Mouse (Mus musculus) midbrain, embryonic 13.5 days (tissue): ENCODE measurements around the gene Gm3238. TPM values are rescaled to one million over a fixed set of nuclear protein-coding genes. Genes with fewer than 3 reads are reported as not detected.
A peak's percentile ranks its signal among the peaks of the same experiment; 100 is the strongest.
"Not testable (repeated sequence)": the region's sequence is repeated elsewhere in the genome, so short reads cannot be mapped to it uniquely, and the experiment has no call there.

Experiments
- ATAC-seq: fragments of 200-750 bp; cut with Nextera tagmentation; 2 replicates; pipeline ENCODE4 v1.8.0; 2017; ENCODE audit warnings: mild to moderate bottlenecking, moderate TSS enrichment, moderate library complexity
- H3K27ac ChIP-seq: fragments of 300-500 bp; sonication (generic); 2 replicates; pipeline ENCODE4 v1.5.1; 2015; ENCODE audit warnings: inconsistent platforms, mild to moderate bottlenecking, moderate library complexity
- H3K27me3 ChIP-seq: fragments of 300-500 bp; sonication (generic); 2 replicates; pipeline ENCODE4 v1.6.1; 2015; ENCODE audit warnings: mild to moderate bottlenecking, inconsistent platforms
- H3K36me3 ChIP-seq: fragments of 300-500 bp; sonication (generic); 2 replicates; pipeline ENCODE4 v1.6.1; 2015; ENCODE audit warnings: mild to moderate bottlenecking, inconsistent platforms
- H3K4me1 ChIP-seq: fragments of 300-500 bp; sonication (generic); replicated peaks from 2 replicates; pipeline ENCODE4 v1.6.1; 2015; ENCODE audit warnings: inconsistent platforms
- H3K4me2 ChIP-seq: fragments of 300-500 bp; sonication (generic); replicated peaks from 2 replicates; pipeline ENCODE4 v1.6.1; 2015; ENCODE audit warnings: moderate library complexity, mild to moderate bottlenecking, inconsistent platforms
- H3K4me3 ChIP-seq: fragments of 300-500 bp; sonication (generic); replicated peaks from 2 replicates; pipeline ENCODE4 v1.5.1; 2015; ENCODE audit warnings: mild to moderate bottlenecking, inconsistent platforms
- H3K9ac ChIP-seq: fragments of 300-500 bp; sonication (generic); replicated peaks from 2 replicates; pipeline ENCODE4 v1.6.1; 2015; ENCODE audit warnings: mild to moderate bottlenecking, inconsistent platforms
- H3K9me3 ChIP-seq: fragments of 300-500 bp; sonication (generic); 2 replicates; pipeline ENCODE4 v1.6.1; 2016; ENCODE audit warnings: mild to moderate bottlenecking, inconsistent platforms
- WGBS: fragments of 180-500 bp; shearing (Covaris S2); methylation state at CpG from one replicate; pipeline ENCODE4 v1.1.7; 2015; 5-methylcytosine and 5-hydroxymethylcytosine counted together
- polyA plus RNA-seq: library from polyadenylated mRNA; unstranded; fragments of >200 nt; fragmentation: Nextera tagmentation; extraction: Ambion mirVana; gene quantifications from 2 replicates; pipeline ENCODE4 v1.2.1, GENCODE M21; 2015

Gm3238 gene
- polyA plus RNA-seq, 1 experiment from 2014 or later, result not detected

DNA sequence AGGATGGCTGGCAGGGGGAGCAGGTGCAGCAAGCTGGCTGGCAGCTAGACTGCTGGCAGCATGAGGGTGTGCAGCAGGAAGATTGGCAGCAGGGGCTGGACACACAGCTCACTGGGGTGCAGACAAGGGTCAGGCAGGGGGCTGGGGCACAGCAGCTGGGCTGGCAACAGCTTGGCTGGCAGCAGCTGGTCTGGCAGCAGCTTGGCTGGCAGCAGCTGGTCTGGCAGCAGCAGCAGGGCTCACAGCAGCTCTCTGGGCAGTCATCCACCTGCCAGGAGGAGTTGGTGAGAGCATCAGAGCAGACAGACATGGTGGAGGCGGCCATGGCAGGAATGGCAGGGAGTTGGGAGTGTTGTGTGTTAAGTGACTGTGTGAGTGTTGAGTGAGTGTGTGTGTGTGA lies 16.8 kb upstream of the Gm3238 start, which contains the start of gene Gm7137:
Gene Gm7137 (minus strand): TSS at position 325 of the 400 bp plus-strand sequence.
- not testable (repeated sequence) for H3K36me3 ChIP-seq, H3K4me1 ChIP-seq, H3K4me2 ChIP-seq, H3K27me3 ChIP-seq, H3K9me3 ChIP-seq, ATAC-seq, H3K27ac ChIP-seq, H3K4me3 ChIP-seq, H3K9ac ChIP-seq
- 43% methylated on average over 1 of the region's 1 CpGs for WGBS

GRCm38 (mm10) chr10:77783396-77783795 lies 12.3 kb upstream of the Gm3238 start:
- H3K9me3 ChIP-seq, H3K4me1 ChIP-seq, H3K4me3 ChIP-seq, ATAC-seq, H3K4me2 ChIP-seq, H3K9ac ChIP-seq, H3K27me3 ChIP-seq, H3K36me3 ChIP-seq, H3K27ac ChIP-seq: not testable (repeated sequence)
- 93% methylated on average over 2 of the region's 3 CpGs for WGBS

- not testable (repeated sequence) for H3K4me3 ChIP-seq, H3K27ac ChIP-seq, H3K27me3 ChIP-seq, ATAC-seq, H3K9me3 ChIP-seq, H3K36me3 ChIP-seq, H3K9ac ChIP-seq, H3K4me1 ChIP-seq, H3K4me2 ChIP-seq
- 33% methylated on average over 1 of the region's 1 CpGs for WGBS
These were observed 11.3 kb upstream of the Gm3238 start, which contains the start of gene Gm3250 for GRCm38 (mm10) chr10:77782442-77782841. Gene Gm3250 (minus strand): TSS chr10:77782542.

DNA sequence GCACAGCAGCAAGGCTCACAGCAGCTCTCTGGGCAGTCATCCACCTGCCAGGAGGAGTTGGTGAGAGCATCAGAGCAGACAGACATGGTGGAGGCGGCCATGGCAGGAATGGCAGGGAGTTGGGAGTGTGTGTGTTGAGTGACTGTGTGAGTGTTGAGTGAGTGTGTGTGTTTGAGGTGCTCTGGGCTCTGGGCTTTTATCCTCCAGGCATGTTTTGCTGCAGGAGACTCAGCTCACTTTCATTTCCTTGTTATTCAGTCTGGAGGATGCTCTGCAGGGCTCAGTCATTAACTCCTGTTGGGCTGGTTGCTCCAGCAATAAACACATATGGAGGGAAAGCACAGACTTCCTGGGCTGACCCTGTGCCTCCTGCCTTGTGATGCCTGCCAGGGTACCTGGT lies 5.7 kb upstream of the Gm3238 start, which contains the start of gene Gm7138:
Gene Gm7138 (minus strand): TSS at position 101 of the 400 bp plus-strand sequence.
- H3K9ac ChIP-seq, H3K27me3 ChIP-seq, ATAC-seq, H3K4me2 ChIP-seq, H3K9me3 ChIP-seq, H3K36me3 ChIP-seq, H3K4me1 ChIP-seq, H3K27ac ChIP-seq, H3K4me3 ChIP-seq: not testable (repeated sequence)
- WGBS, result 63% methylated on average over 1 of the region's 1 CpGs

GRCm38 (mm10) chr10:77772142-77772541 lies 1.0 kb upstream of the Gm3238 start:
- H3K4me1 ChIP-seq, H3K4me3 ChIP-seq, H3K9me3 ChIP-seq, H3K27ac ChIP-seq, H3K9ac ChIP-seq, H3K4me2 ChIP-seq, H3K27me3 ChIP-seq, H3K36me3 ChIP-seq, ATAC-seq: not testable (repeated sequence)
- WGBS, result 91% methylated on average over 3 of the region's 3 CpGs

DNA sequence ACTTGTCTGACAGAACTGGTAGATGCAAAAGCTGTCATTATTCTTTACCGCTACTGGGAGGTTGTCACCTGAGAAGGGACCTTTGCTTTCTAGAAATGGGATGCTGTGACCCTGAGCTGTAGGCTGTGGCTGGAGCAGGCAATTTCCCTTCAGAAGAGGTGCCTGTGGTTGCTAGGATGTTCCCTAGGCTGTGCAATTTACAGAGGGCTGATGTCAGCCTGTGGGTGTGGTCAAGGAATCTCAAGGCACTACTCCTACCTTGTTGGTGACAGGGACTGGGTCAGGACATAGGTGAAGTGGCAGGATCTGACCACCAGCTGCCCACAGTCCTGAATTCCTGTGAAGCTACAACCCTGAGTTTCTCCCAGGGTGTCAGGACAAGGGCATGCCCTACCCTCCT lies 1.4 kb downstream of the Gm3238 start:
- H3K9me3 ChIP-seq, result no peaks in the 10 kb centered on the region
- no peaks in the 10 kb centered on the region for H3K36me3 ChIP-seq
- no peak overlapping the region for H3K9ac ChIP-seq
- no peak overlapping the region for H3K4me2 ChIP-seq
- ATAC-seq, result no peak
- no peak overlapping the region for H3K27ac ChIP-seq
- no peak overlapping the region for H3K4me3 ChIP-seq
- no peaks in the 10 kb centered on the region for H3K27me3 ChIP-seq
- 87% methylated on average over 1 of the region's 1 CpGs for WGBS
- H3K4me1 ChIP-seq, result no peaks in the 10 kb centered on the region

GRCm38 (mm10) chr10:77759582-77759981 lies 11.5 kb downstream of the Gm3238 start, which contains the start of gene Gm3233:
Gene Gm3233 (minus strand): TSS chr10:77759682.
- H3K27ac ChIP-seq, H3K9me3 ChIP-seq, H3K36me3 ChIP-seq, H3K4me1 ChIP-seq, H3K27me3 ChIP-seq, ATAC-seq, H3K4me2 ChIP-seq, H3K4me3 ChIP-seq, H3K9ac ChIP-seq: not testable (repeated sequence)
- WGBS, result 70% methylated on average over 1 of the region's 1 CpGs

DNA sequence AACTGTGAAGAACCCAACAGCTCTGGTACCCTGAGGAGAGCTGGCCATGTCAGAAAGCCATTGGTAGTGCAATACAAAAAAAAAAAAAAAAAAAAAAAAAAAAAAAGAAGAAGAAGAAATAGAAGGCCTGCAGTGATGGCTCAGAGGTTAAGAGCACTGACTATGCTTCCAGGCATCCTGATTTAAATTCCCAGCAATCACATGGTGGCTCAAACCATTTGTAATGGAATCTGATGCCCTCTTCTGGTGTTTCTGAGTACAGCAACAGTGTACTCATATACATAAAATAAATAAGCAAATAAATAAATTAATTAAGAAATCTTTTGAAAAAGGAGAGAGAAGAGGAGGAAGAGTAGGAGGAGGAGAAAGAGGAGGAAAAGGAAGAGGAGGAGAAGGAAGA lies 17.7 kb downstream of the Gm3238 start:
- no peaks in the 10 kb centered on the region for H3K27me3 ChIP-seq
- no peaks in the 10 kb centered on the region for H3K9me3 ChIP-seq
- 0 out of 2 replicates have a peak, but pooled peaks cover 6% of the 10 kb centered on the region for H3K4me1 ChIP-seq
- H3K27ac ChIP-seq, result no peak overlapping the region
- H3K9ac ChIP-seq, result no peak overlapping the region
- H3K36me3 ChIP-seq, result no peaks in the 10 kb centered on the region
- ATAC-seq, result no peak
- no peak overlapping the region for H3K4me3 ChIP-seq
- H3K4me2 ChIP-seq, result no peak overlapping the region

DNA sequence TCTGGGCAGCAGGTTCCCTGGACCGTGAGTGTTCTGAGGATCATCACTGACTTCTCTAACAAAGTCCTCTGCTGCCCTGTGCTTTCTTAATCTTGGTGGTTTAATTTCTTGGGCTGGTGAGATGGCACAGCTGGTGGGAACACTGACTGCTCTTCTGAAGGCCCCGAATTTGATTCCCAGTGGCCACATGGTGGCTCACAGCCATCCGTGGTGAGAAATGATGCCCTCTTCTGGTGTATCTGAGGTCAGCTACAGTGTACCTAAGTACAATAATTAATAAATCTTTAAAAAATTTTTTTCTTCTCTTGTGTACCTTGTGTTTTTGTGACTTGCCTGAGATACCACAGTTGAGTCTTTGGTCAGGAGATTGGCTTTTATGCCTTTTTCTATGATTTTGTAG lies 18.8 kb downstream of the Gm3238 start:
- not testable (repeated sequence) for H3K27ac ChIP-seq, H3K4me2 ChIP-seq, H3K4me1 ChIP-seq, ATAC-seq, H3K27me3 ChIP-seq, H3K4me3 ChIP-seq, H3K9ac ChIP-seq, H3K9me3 ChIP-seq, H3K36me3 ChIP-seq
- WGBS, result 65% methylated on average over 3 of the region's 3 CpGs

DNA sequence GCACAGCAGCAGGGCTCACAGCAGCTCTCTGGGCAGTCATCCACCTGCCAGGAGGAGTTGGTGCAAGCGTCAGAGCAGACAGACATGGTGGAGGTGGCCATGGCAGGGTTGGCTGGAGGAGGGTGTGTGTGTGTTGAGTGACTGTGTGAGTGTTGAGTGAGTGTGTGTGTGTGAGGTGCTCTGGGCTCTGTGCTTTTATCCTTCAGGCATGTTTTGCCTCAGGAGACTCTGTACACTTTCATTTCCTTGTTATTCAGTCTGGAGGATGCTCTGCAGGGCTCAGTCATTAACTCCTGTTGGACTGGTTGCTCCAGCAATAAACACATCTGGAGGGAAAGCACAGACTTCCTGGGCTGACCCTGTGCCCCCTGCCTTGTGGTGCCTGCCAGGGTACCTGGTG lies 19.9 kb downstream of the Gm3238 start, which contains the start of gene Gm9736:
Gene Gm9736 (minus strand): TSS at position 101 of the 400 bp plus-strand sequence.
- not testable (repeated sequence) for ATAC-seq, H3K4me2 ChIP-seq, H3K36me3 ChIP-seq, H3K9me3 ChIP-seq, H3K9ac ChIP-seq, H3K4me3 ChIP-seq, H3K4me1 ChIP-seq, H3K27me3 ChIP-seq
- H3K27ac ChIP-seq, result peak within 1 kb of the TSS; percentile 35; the same call in 1 of the 2 replicates
- 50% methylated on average over 1 of the region's 1 CpGs for WGBS

- not testable (repeated sequence) for H3K27me3 ChIP-seq, H3K9ac ChIP-seq, H3K9me3 ChIP-seq, H3K4me1 ChIP-seq, H3K36me3 ChIP-seq, H3K27ac ChIP-seq, H3K4me2 ChIP-seq, H3K4me3 ChIP-seq, ATAC-seq
- WGBS, result 85% methylated on average over 1 of the region's 1 CpGs
These were observed 20.4 kb downstream of the Gm3238 start for GRCm38 (mm10) chr10:77750686-77751085.

DNA sequence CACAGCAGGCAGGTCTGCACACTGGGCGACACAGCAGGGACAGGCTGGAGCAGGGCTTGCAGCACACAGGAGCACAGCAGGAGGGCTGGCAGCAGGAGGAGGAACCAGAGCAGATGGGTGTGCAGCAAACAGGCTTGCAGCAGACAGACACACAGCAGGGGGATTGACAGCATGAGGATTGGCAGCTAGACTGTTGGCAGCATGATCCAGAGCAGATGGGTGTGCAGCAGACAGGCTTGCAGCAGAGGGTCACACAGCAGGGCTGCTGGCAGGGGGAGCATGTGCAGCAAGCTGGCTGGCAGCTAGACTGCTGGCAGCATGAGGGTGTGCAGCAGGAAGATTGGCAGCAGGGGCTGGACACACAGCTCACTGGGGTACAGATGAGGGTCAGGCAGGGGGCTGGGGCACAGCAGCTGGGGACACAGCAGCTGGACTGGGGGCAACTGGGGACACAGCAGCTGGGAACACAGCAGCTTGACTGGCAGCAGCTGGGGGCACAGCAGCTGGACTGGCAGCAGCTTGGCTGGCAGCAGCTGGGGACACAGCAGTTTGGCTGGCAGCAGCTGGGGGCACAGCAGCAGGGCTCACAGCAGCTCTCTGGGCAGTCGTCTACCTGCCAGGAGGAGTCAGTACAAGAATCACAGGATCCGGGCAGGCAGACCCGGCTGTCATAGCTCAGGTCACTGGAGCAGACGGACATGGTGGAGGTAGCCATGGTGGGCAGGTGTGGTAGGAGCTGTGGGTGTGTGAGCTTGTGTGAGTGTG lies 29.0 kb downstream of the Gm3238 start, which contains the start of gene Gm18596:
Gene Gm18596 (minus strand): TSS at position 715 of the 765 bp plus-strand sequence.
- peak within 1 kb of the TSS; percentile 51; the same call in 1 of the 2 replicates for H3K27ac ChIP-seq
- H3K9me3 ChIP-seq, ATAC-seq, H3K4me3 ChIP-seq, H3K27me3 ChIP-seq, H3K9ac ChIP-seq, H3K36me3 ChIP-seq, H3K4me1 ChIP-seq, H3K4me2 ChIP-seq: not testable (repeated sequence)
- WGBS, result 51% methylated on average over 5 of the region's 5 CpGs
